Mouse (Mus musculus) kidney, adult 8-10 months (tissue): ENCODE data around the gene Spout1.
A peak's percentile ranks its signal among the peaks of the same experiment; 100 is the strongest.

ENCODE experiments used
- DNase-seq, 2 experiments: peaks; one replicate each; pipeline ENCODE4 v3.0.0; 2022

The Spout1 gene

DNA sequence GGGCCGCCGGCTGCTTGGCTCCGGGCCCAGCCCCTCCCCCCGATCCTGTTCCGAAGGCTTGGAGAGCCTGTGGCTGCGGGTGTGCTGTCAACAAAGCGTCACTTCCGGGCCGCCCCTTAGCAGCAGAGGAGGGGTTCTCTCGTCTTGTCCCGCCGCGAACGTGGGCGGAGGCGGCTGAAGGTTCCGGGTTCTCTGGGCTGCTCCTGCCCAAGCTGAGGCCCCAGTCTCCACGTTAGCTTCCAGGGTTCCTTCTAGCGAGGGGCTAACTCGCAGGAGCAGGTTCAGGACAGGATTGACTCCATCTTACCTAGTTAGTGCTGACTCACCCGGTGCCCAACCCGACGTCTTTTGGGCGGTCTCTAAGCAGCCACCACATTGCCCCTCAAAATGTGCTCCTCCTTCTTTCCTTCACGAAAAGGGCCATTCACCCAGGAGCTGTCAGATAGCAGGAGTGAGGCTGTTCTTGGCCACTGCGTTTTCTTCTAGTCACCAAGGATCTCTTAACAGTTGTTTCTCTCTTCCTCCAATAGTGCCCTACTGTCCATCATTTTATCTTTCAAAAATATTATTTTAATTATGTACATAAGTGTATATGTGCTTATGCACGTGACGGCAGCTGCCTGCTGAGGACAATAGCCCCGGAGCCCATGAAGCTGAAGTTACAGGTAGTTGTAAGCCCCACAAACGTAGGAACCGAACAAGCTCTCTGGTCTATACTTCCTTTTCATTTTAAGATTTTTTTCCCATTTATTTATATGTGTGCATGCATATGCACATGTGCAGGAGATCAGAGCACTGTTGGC is 53.6 kb downstream of the Spout1 start, which contains the start of gene Zer1:
Gene Zer1 (minus strand): TSS at position 114 of the 803 bp plus-strand sequence.
- DNase-seq, result peak; percentile 96

DNA sequence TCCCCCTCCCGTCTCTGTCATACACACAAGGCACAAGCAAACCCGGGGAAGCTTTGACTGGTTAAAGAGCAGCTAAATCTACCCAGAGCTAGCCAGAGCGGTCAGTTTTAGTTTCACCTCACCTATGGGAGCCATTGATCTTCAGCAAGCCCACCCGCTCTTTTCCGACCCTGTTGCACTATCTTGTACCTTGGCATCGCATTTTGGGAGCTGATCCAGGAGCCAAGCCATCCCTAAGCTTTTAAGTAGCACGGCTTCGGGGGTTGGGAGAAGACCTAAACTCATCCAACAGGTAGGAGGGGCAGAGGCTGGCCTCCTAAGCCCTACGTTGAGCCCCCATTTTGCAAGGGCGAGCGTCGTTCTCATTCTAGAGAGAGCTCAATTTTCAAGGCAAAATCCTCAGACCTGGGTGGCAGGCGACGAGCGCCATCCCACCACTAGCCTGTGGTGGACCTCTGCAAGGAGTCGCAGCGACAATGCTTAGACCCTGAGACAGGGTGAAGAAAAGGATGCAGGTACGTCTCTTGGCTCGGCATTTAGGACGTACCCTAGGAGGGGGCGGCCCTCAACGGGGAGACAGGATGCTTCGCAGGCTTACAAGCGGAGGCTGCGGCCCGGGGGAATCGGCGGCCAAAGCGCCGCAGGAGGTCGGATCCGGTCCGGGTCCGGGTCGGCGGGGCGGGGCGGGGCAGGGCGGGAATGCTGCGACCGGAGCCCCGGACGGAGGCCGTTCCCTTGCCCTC is 54.4 kb downstream of the Spout1 start:
- DNase-seq, result peak in 1 of 2 experiments; percentile 15
